Mouse (Mus musculus): Measurements from ENCODE around the gene Ubr7.

The Ubr7 gene

DNA sequence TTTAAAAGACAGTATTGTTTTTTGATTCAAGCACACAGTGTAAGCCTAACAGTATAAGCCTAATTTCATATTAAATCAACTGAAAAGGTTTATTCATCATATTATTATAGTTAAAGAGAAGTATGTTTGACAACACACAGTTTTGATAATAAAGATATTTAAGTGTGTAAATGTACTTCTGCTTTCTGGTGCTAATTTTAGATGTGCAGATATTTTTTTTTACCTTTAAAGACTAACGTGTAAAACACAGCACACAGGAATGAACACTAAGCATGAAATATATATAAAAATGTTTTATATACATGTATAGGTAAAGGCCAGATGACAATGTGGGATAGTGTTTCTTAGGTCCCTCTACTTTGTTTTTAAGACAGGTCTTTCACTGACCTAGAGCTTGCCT, 69.4 kb downstream of the Ubr7 start:
- no peak for DNase-seq (ENCODE audit: low spot score)
